Mouse (Mus musculus) limb, embryonic 14.5 days (tissue): ENCODE measurements around the gene Nectin1. TPM values are rescaled to one million over a fixed set of nuclear protein-coding genes. Genes with fewer than 3 reads are reported as not detected.

Experiments
- ATAC-seq: fragments of 200-750 bp; cut with Nextera tagmentation; 2 replicates; pipeline ENCODE4 v1.8.0; 2017; ENCODE audit warnings: low read depth, moderate number of reproducible peaks, moderate TSS enrichment; ENCODE audit not compliant: low FRiP score
- DNase-seq: peaks from one replicate; pipeline ENCODE4 v3.0.0-alpha.2; 2015; ENCODE audit warnings: low spot score
- H3K27ac ChIP-seq: fragments of 300-500 bp; sonication (generic); replicated peaks from 2 replicates; pipeline ENCODE4 v1.5.1; 2014; ENCODE audit warnings: low read depth, mild to moderate bottlenecking, low read length, moderate library complexity, mixed read lengths
- H3K27me3 ChIP-seq: fragments of 300-500 bp; sonication (generic); 2 replicates; pipeline ENCODE4 v1.6.1; 2014; ENCODE audit warnings: low read length, mixed read lengths; ENCODE audit not compliant: control insufficient read depth, insufficient read depth
- H3K36me3 ChIP-seq: fragments of 300-500 bp; sonication (generic); 2 replicates; pipeline ENCODE4 v1.6.1; 2014; ENCODE audit warnings: mild to moderate bottlenecking, low read length, moderate library complexity, mixed read lengths; ENCODE audit not compliant: control insufficient read depth, insufficient read depth
- H3K4me1 ChIP-seq: fragments of 300-500 bp; sonication (generic); 2 replicates; pipeline ENCODE4 v1.6.1; 2014; ENCODE audit warnings: antibody characterized with exemption, low read length, mixed read lengths; ENCODE audit not compliant: control insufficient read depth, insufficient read depth
- H3K4me2 ChIP-seq: fragments of 300-500 bp; sonication (generic); replicated peaks from 2 replicates; pipeline ENCODE4 v1.6.1; 2014; ENCODE audit warnings: low read depth, mild to moderate bottlenecking, low read length, moderate library complexity; ENCODE audit not compliant: severe bottlenecking
- H3K4me3 ChIP-seq: fragments of 300-500 bp; sonication (generic); replicated peaks from 2 replicates; pipeline ENCODE4 v1.5.1; 2014; ENCODE audit warnings: low read length
- H3K9ac ChIP-seq: fragments of 300-500 bp; sonication (generic); 2 replicates; pipeline ENCODE4 v1.6.1; 2014; ENCODE audit warnings: mild to moderate bottlenecking, low read depth, low read length, moderate library complexity; ENCODE audit not compliant: severe bottlenecking
- H3K9me3 ChIP-seq: fragments of 300-500 bp; sonication (generic); 2 replicates; pipeline ENCODE4 v1.6.1; 2016; ENCODE audit warnings: low read length; ENCODE audit not compliant: control insufficient read depth
- POLR2A ChIP-seq: fragments of 200-500 bp; IDR thresholded peaks from 2 replicates; pipeline ENCODE4 v1.8.0; 2012; ENCODE audit warnings: inconsistent platforms, mild to moderate bottlenecking, moderate library complexity, borderline replicate concordance; ENCODE audit not compliant: insufficient read depth, insufficient read length; ENCODE audit errors: extremely low read depth
- WGBS: fragments of 180-500 bp; shearing (Covaris S2); extraction: QIAGEN DNeasy Blood & Tissue Kit; methylation state at CpG from one replicate; pipeline ENCODE4 v1.1.7; 2014; 5-methylcytosine and 5-hydroxymethylcytosine counted together
- polyA plus RNA-seq, 2 experiments: library from polyadenylated mRNA; depleted of rRNA in 1 of 2; stranded (reverse) in 1 of 2; unstranded in 1 of 2; fragments of >200 nt; fragmentation: Nextera tagmentation in 1 of 2; extraction: Ambion mirVana in 1 of 2; gene quantifications; 2 replicates each; pipeline versions ENCODE4 v1.2.1 to v1.2.3; 2012 to 2014

The Nectin1 gene
- polyA plus RNA-seq, 2 experiments, result 15.2 to 15.4 TPM

DNA sequence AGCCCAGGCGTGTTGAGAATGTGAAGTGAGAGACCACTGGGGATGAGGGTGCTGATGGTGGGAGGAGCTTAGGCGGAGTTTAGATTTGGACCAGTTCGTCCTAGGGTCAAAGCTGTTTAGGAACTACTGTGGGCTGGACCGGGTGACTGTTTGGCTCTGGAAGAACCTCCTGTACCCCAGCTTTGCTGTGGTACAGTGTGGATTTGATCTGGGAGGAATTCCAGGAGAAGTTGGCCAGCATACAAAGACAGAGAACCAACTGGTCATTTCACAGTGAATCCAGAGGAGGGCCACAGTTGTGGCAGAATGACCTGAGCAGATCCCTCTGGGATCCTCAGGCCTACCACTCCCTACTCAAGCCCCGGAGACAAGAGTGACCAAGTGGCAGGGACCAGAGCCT, 38.6 kb downstream of the Nectin1 start:
- ATAC-seq, result no peak
- H3K27me3 ChIP-seq, result no peaks in the 10 kb centered on the region
- WGBS, result 58% methylated on average over 5 of the region's 5 CpGs
- no peak overlapping the region for H3K4me2 ChIP-seq
- H3K9me3 ChIP-seq, result no peaks in the 10 kb centered on the region
- peaks cover 7% of the 10 kb centered on the region for H3K4me1 ChIP-seq
- TF ChIP-seq POLR2A, result no peak
- no peak overlapping the region for H3K27ac ChIP-seq
- DNase-seq, result no peak
- no peak overlapping the region for H3K9ac ChIP-seq
- no peak overlapping the region for H3K4me3 ChIP-seq
- H3K36me3 ChIP-seq, result no peaks in the 10 kb centered on the region

- H3K9ac ChIP-seq, result no peak overlapping the region
- no peaks in the 10 kb centered on the region for H3K36me3 ChIP-seq
- no peak for DNase-seq
- 35% methylated on average over 3 of the region's 3 CpGs for WGBS
- H3K4me2 ChIP-seq, result no peak overlapping the region
- TF ChIP-seq POLR2A, result no peak
- H3K4me1 ChIP-seq, result peaks cover 7% of the 10 kb centered on the region
- H3K4me3 ChIP-seq, result no peak overlapping the region
- no peaks in the 10 kb centered on the region for H3K9me3 ChIP-seq
- no peak for ATAC-seq
- no peak overlapping the region for H3K27ac ChIP-seq
- H3K27me3 ChIP-seq, result no peaks in the 10 kb centered on the region
These were observed 40.2 kb downstream of the Nectin1 start for GRCm38 (mm10) chr9:43783959-43784358.

GRCm38 (mm10) chr9:43784841-43785240, 41.1 kb downstream of the Nectin1 start:
- Histone ChIP-seq H3K9ac (no peak overlapping the region), H3K9me3 (no peaks in the 10 kb centered on the region), H3K27me3 (no peaks in the 10 kb centered on the region), H3K4me1 (peaks cover 7% of the 10 kb centered on the region), H3K4me3 (no peak overlapping the region), H3K36me3 (no peaks in the 10 kb centered on the region), H3K4me2 (no peak overlapping the region), H3K27ac (no peak overlapping the region)
- ATAC-seq (no peak), DNase-seq (no peak)
- no peak for TF ChIP-seq POLR2A
- 58% methylated on average over 13 of the region's 13 CpGs for WGBS

DNA sequence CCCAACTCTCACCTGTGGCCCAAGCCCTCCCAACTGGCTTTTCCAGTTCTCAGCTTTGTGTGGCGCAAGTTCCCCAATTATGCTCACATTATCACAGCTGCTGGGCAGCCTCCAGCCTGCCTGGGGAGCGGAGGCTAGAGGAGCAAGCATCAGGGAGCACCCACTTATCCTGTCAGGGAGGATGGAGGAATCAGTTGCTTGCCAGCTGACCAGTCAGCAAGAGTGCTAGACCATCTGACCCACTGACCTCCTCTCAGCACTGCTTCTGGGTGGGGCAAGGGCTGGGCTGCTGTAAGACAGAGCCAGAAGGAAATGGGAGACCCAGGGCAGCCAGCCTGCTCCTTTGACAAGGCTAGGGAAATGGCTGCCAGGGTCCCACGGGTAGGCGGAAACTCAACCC, 43.8 kb downstream of the Nectin1 start:
- Histone ChIP-seq H3K9me3 (no peaks in the 10 kb centered on the region), H3K27me3 (no peaks in the 10 kb centered on the region), H3K4me1 (peaks cover 7% of the 10 kb centered on the region), H3K27ac (no peak overlapping the region), H3K4me3 (no peak overlapping the region), H3K9ac (no peak overlapping the region), H3K4me2 (no peak overlapping the region), H3K36me3 (peaks cover 8% of the 10 kb centered on the region; the same call in 1 of the 2 replicates)
- ATAC-seq, result no peak
- WGBS, result 70% methylated on average over 4 of the region's 4 CpGs
- DNase-seq, result no peak
- no peak for TF ChIP-seq POLR2A

DNA sequence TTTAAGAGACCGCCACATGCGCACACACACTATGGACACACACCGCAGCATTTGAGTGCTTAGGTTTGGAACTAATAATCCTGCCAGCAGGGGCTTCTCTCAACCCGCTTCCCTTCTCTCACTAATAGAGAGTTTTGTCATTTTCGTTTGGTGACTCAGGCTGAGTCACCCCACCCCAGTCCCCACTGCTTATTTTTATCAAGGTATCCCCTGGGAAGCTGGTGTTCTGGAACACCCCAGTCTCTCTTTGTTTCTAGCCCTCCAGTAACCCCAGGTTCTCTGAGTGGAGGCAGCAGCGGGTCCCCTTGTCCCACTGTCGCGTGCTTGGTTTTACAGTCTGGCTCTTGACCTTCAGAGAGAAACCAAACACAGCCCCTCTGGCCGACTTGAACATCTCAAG, 48.9 kb downstream of the Nectin1 start:
- H3K36me3 ChIP-seq, result peaks cover 21% of the 10 kb centered on the region
- no peak overlapping the region for H3K9ac ChIP-seq
- DNase-seq (no peak), ATAC-seq (no peak)
- no peaks in the 10 kb centered on the region for H3K4me1 ChIP-seq
- no peaks in the 10 kb centered on the region for H3K27me3 ChIP-seq
- H3K4me2 ChIP-seq, result no peak overlapping the region
- H3K4me3 ChIP-seq, result no peak overlapping the region
- no peak for TF ChIP-seq POLR2A
- WGBS, result 82% methylated on average over 9 of the region's 9 CpGs
- no peak overlapping the region for H3K27ac ChIP-seq
- no peaks in the 10 kb centered on the region for H3K9me3 ChIP-seq

GRCm38 (mm10) chr9:43793411-43793810, 49.6 kb downstream of the Nectin1 start:
- no peaks in the 10 kb centered on the region for H3K27me3 ChIP-seq
- H3K36me3 ChIP-seq, result peaks cover 21% of the 10 kb centered on the region
- TF ChIP-seq POLR2A, result no peak
- no peak overlapping the region for H3K9ac ChIP-seq
- H3K4me2 ChIP-seq, result no peak overlapping the region
- ATAC-seq (no peak), DNase-seq (no peak)
- H3K4me3 ChIP-seq, result no peak overlapping the region
- H3K9me3 ChIP-seq, result no peaks in the 10 kb centered on the region
- 71% methylated on average over 3 of the region's 3 CpGs for WGBS
- no peak overlapping the region for H3K27ac ChIP-seq
- H3K4me1 ChIP-seq, result no peaks in the 10 kb centered on the region
